8 mouse cellular contexts compared by ENCODE assay signal in genomic region chr5:117413507-117414501, GRCm38 (mm10). TPM values are rescaled to one million over a fixed set of nuclear protein-coding genes. Genes with fewer than 3 reads are reported as not detected.
DNase-seq lines count a peak whose midpoint lies in the region; ATAC-seq and TF ChIP-seq lines count a peak whose summit lies in the region.

Gene Ksr2, plus strand, starts transcription at chr5:117414000.

- no peaks in the 10 kb centered on the region for H3K27me3 ChIP-seq in forebrain, embryonic 15.5 days
- peaks cover 37% of the 10 kb centered on the region for H3K27me3 ChIP-seq in intestine, embryonic 16.5 days (replicated peaks; ENCODE audit: control insufficient read depth, insufficient read depth, low read length)
- H3K27me3 ChIP-seq in stomach, embryonic 14.5 days (ENCODE audit: control insufficient read depth, insufficient read depth, low read length), result peaks cover 19% of the 10 kb centered on the region

- H3K4me1 ChIP-seq in forebrain, embryonic 15.5 days, result peaks cover 22% of the 10 kb centered on the region
- H3K4me1 ChIP-seq in intestine, embryonic 16.5 days (ENCODE audit: control insufficient read depth, insufficient read depth, low read length), result peaks cover 12% of the 10 kb centered on the region
- 0 out of 2 replicates have a peak, but pooled peaks cover 2% of the 10 kb centered on the region for H3K4me1 ChIP-seq in stomach, embryonic 14.5 days (ENCODE audit: control insufficient read depth, insufficient read depth, low read length)

- intact Hi-C loops in gastrocnemius, adult 2 months (cut with DNase I), result no loop called here
- intact Hi-C loops in left cerebral cortex, postnatal 25 days (cut with DNase I), result loop anchor here (1.0 to 10.0 kb wide), 3 partner anchors 57 to 431 kb away; partner anchors contain the start of gene Wsb2

- no peaks in the 10 kb centered on the region for H3K9me3 ChIP-seq in forebrain, embryonic 15.5 days
- no peaks in the 10 kb centered on the region for H3K9me3 ChIP-seq in intestine, embryonic 16.5 days (ENCODE audit: control insufficient read depth, low read length)
- no peaks in the 10 kb centered on the region for H3K9me3 ChIP-seq in stomach, embryonic 14.5 days (ENCODE audit: control insufficient read depth, low read depth, low read length)

- under 1% methylated on average over 78 of the region's 89 CpGs for WGBS in forebrain, embryonic 15.5 days
- WGBS in intestine, embryonic 16.5 days, result under 1% methylated on average over 79 of the region's 89 CpGs
- under 1% methylated on average over 83 of the region's 89 CpGs for WGBS in stomach, embryonic 14.5 days

- H3K36me3 ChIP-seq in forebrain, embryonic 15.5 days, result no peaks in the 10 kb centered on the region
- H3K36me3 ChIP-seq in intestine, embryonic 16.5 days (ENCODE audit: control insufficient read depth, insufficient read depth, low read length), result no peaks in the 10 kb centered on the region
- no peaks in the 10 kb centered on the region for H3K36me3 ChIP-seq in stomach, embryonic 14.5 days (ENCODE audit: control insufficient read depth, insufficient read depth, low read length)

- peak; percentile 20 for DNase-seq in gastrocnemius, adult 2 months
- no peak for DNase-seq in gastrocnemius, adult 8-10 months (ENCODE audit: low spot score in 2 of 2)
- peak; percentile 83 for DNase-seq in cerebellum, adult 11 months
- DNase-seq in left cerebral cortex, postnatal 25 days (ENCODE audit: low spot score in 2 of 2), result peak; percentile 83 to 85

- H3K4me3 ChIP-seq in gastrocnemius, adult 2 months, result peak within 1 kb of the TSS; percentile 72
- H3K4me3 ChIP-seq in forebrain, embryonic 15.5 days, result peak within 1 kb of the TSS; percentile 73
- H3K4me3 ChIP-seq in intestine, embryonic 16.5 days (ENCODE audit: low read length), result peak within 1 kb of the TSS; percentile 66
- peak within 1 kb of the TSS; percentile 54 for H3K4me3 ChIP-seq in stomach, embryonic 14.5 days (ENCODE audit: low read depth, low read length)

- H3K27ac ChIP-seq in gastrocnemius, adult 2 months, result no peak within 1 kb of the TSS
- H3K27ac ChIP-seq in forebrain, embryonic 15.5 days (replicated peaks), result peak within 1 kb of the TSS; percentile 94
- peak within 1 kb of the TSS; percentile 28; the same call in 1 of the 2 replicates for H3K27ac ChIP-seq in intestine, embryonic 16.5 days (ENCODE audit: low read length)
- H3K27ac ChIP-seq in stomach, embryonic 14.5 days (ENCODE audit: low read length), result no peak within 1 kb of the TSS

- peak; percentile 93 for ATAC-seq in forebrain, embryonic 15.5 days (replicated peaks)
- ATAC-seq in intestine, embryonic 16.5 days, result peak; percentile 93
- peak; percentile 42 for ATAC-seq in megakaryocyte progenitor cell, adult 5-6 weeks (replicated peaks; ENCODE audit: poor library complexity)
- ATAC-seq in stomach, embryonic 14.5 days (ENCODE audit: insufficient number of reproducible peaks, insufficient read depth, low FRiP score, low read depth), result peak; percentile 92

- no peak for TF ChIP-seq CTCF in gastrocnemius, adult 2 months (IDR thresholded peaks at IDR 0.05)

- peak within 1 kb of the TSS; percentile 81 for H3K4me2 ChIP-seq in forebrain, embryonic 15.5 days (replicated peaks)
- H3K4me2 ChIP-seq in intestine, embryonic 16.5 days (ENCODE audit: low read depth, low read length), result peak within 1 kb of the TSS; percentile 94
- H3K4me2 ChIP-seq in stomach, embryonic 14.5 days (replicated peaks; ENCODE audit: low read depth, low read length), result peak within 1 kb of the TSS; percentile 92

- H3K9ac ChIP-seq in forebrain, embryonic 15.5 days (replicated peaks), result peak within 1 kb of the TSS; percentile 69
- H3K9ac ChIP-seq in intestine, embryonic 16.5 days (ENCODE audit: low read depth, low read length), result peak within 1 kb of the TSS; percentile 61
- H3K9ac ChIP-seq in stomach, embryonic 14.5 days (replicated peaks; ENCODE audit: low read depth, low read length), result peak within 1 kb of the TSS; percentile 30; the same call in 1 of the 2 replicates

RNA-seq across cellular contexts. Expression of gene Ksr2, which starts in this region (rescaled TPM):
- total RNA-seq in gastrocnemius, adult 2 months (2021), result under 1 TPM; 0.03 to 0.11 TPM
- total RNA-seq in gastrocnemius, adult 8-10 months (2022), result under 1 TPM; 0.05 to 0.17 (median 0.09) TPM
- 4.5 and 5.5 TPM in 2 replicates for polyA plus RNA-seq in forebrain, embryonic 15.5 days (2015; fragmentation: Nextera tagmentation; extraction: Ambion mirVana)
- 0.20 and 0.28 TPM in 2 replicates for polyA plus RNA-seq in intestine, embryonic 16.5 days (2015; fragmentation: Nextera tagmentation; extraction: Ambion mirVana)
- 10 to 100 TPM; 37.4 to 41.0 TPM for total RNA-seq in left cerebral cortex, postnatal 25 days (2021)
- total RNA-seq in megakaryocyte progenitor cell, adult 5-6 weeks (2015), result 0.25 and 0.27 TPM in 2 replicates
- total RNA-seq in megakaryocyte progenitor cell, adult 5-6 weeks (2017), result 0.03 and 0.17 TPM in 2 replicates
- polyA plus RNA-seq in stomach, embryonic 14.5 days (2014; fragmentation: Nextera tagmentation; extraction: Ambion mirVana), result 0.69 and 0.78 TPM in 2 replicates

Comparison
In these comparisons a context has a peak if more than half of its experiments do, and no peak if none do; other contexts are left out.
1. RNA of gene Ksr2 (total RNA-seq): 37.4 to 41.0 TPM in left cerebral cortex, postnatal 25 days; 0.03 to 0.27 TPM in megakaryocyte progenitor cell, adult 5-6 weeks, 0.03 to 0.11 TPM in gastrocnemius, adult 2 months and 0.05 to 0.17 TPM in gastrocnemius, adult 8-10 months; every median in the first group is over 10 times any median in the second.
2. Peak in DNase-seq and H3K4me3 ChIP-seq in gastrocnemius, adult 2 months; RNA of the gene not detected or under 1 TPM.
3. Peak in ATAC-seq, H3K4me3 ChIP-seq, H3K27ac ChIP-seq, H3K9ac ChIP-seq and H3K4me2 ChIP-seq in intestine, embryonic 16.5 days; RNA of the gene not detected or under 1 TPM.
4. Peak in ATAC-seq in megakaryocyte progenitor cell, adult 5-6 weeks; RNA of the gene not detected or under 1 TPM.
5. Peak in ATAC-seq, H3K4me3 ChIP-seq, H3K9ac ChIP-seq and H3K4me2 ChIP-seq in stomach, embryonic 14.5 days; RNA of the gene not detected or under 1 TPM.
6. DNase-seq: peak in cerebellum, adult 11 months (single experiment) and left cerebral cortex, postnatal 25 days (2 of 2); none in gastrocnemius, adult 8-10 months (0 of 2).
7. ATAC-seq: peak in every context shown above with its lines; median percentile 93 in forebrain, embryonic 15.5 days; 93 in intestine, embryonic 16.5 days; 92 in stomach, embryonic 14.5 days; 42 in megakaryocyte progenitor cell, adult 5-6 weeks.
8. Peak in every context shown above with its lines, with median percentiles within 50 percentile points of each other: H3K4me3 ChIP-seq, H3K4me2 ChIP-seq and H3K9ac ChIP-seq.